Mouse (Mus musculus) E14TG2a.4 (cell line): ENCODE data around the gene 4930435E12Rik.

Experiments used
- CTCF ChIP-seq: conservative IDR thresholded peaks from 2 replicates; pipeline ENCODE4 v1.5.1; 2014; ENCODE audit warnings: low read length
- NANOG ChIP-seq: IDR thresholded peaks from 2 replicates; pipeline ENCODE4 v1.6.1; 2014; ENCODE audit warnings: borderline replicate concordance, low read length, mixed read lengths

DNA sequence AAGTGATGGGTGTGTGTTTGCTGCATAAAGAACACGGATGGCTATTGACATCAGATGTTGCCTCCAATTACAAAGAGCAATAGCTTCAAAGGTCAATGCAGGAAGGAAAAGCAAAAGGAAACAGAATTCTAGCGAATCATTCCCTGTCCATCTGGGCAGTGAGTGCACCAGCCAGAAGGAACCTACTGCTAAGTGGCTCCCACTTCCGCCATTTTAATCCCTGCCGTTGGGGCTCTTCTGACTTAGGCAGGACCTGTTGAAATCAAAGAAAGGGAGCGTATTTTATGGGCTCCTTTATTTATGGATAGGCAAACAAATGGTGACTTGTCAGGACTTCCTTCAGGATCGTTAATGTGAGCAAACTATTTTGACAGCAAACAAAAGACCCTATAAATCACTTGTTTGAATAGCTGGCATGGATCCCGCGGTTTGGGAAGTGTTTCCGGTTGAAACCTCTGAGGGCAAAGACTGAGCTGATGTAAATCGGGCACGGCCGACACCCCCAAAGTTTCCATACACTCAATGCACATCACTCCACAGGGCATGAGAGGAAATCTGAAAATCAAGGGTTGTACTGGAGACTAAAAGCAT lies 55.5 kb downstream of the 4930435E12Rik start:
- TF ChIP-seq CTCF (no peak), NANOG (no peak)
